Mouse (Mus musculus): Measurements from ENCODE around the gene Ap1g1. TPM values are rescaled to one million over a fixed set of nuclear protein-coding genes. Genes with fewer than 3 reads are reported as not detected.
A peak's percentile ranks its signal among the peaks of the same experiment; 100 is the strongest.
"Not testable (repeated sequence)": the region's sequence is repeated elsewhere in the genome, so short reads cannot be mapped to it uniquely, and the experiment has no call there.

Gene Ap1g1
- polyA plus RNA-seq, 1 experiment from 2014 or later, result 22.4 TPM

DNA sequence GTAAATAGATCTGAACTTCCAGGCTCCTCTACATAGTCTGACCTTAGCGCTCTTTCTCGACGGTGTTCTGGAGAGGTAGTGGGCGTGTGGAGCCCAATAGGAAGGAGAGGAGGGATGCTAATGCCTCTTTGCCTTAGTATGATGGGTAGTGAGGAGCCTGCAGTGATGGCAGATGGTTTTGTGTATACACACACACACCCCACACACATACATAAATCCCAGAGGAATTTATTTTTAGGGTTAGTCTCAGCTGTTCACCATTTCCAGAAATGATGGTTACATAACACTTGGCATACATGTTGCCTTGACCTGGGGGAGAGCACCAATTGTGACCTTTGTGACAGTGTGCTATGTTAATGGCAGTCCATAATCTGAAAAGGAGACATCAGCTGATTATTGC is 87.2 kb downstream of the Ap1g1 start:
- WGBS, result 74% methylated on average over 4 of the region's 4 CpGs
- Histone ChIP-seq H3K9me3 (ENCODE audit: low read length) (no peaks in the 10 kb centered on the region), H3K27me3 (replicated peaks; ENCODE audit: insufficient read depth, low read length) (no peaks in the 10 kb centered on the region), H3K4me1 (ENCODE audit: insufficient read depth, low read depth, low read length) (no peaks in the 10 kb centered on the region), H3K4me2 (replicated peaks; ENCODE audit: low read depth, low read length) (no peak overlapping the region), H3K36me3 (ENCODE audit: insufficient read depth, low read length) (peaks cover 10% of the 10 kb centered on the region; the same call in 1 of the 2 replicates), H3K4me3 (ENCODE audit: low read depth, low read length) (no peak overlapping the region), H3K27ac (ENCODE audit: low read length) (no peak overlapping the region), H3K9ac (replicated peaks; ENCODE audit: low read depth) (no peak overlapping the region)
- TF ChIP-seq CTCF (IDR thresholded peaks at IDR 0.05) (no peak), EP300 (IDR thresholded peaks at IDR 0.05) (no peak)
- ATAC-seq (no peak), DNase-seq (ENCODE audit: low spot score) (peak; percentile 8)

- no peaks in the 10 kb centered on the region for H3K4me1 ChIP-seq (ENCODE audit: insufficient read depth, low read depth, low read length)
- TF ChIP-seq EP300 (IDR thresholded peaks at IDR 0.05) (no peak), CTCF (IDR thresholded peaks at IDR 0.05) (no peak)
- H3K27ac ChIP-seq (ENCODE audit: low read length), result no peak overlapping the region
- 80% methylated on average over 5 of the region's 5 CpGs for WGBS
- no peaks in the 10 kb centered on the region for H3K36me3 ChIP-seq (ENCODE audit: insufficient read depth, low read length)
- H3K9me3 ChIP-seq (ENCODE audit: low read length), result no peaks in the 10 kb centered on the region
- no peak for DNase-seq (ENCODE audit: low spot score)
- no peak overlapping the region for H3K4me2 ChIP-seq (replicated peaks; ENCODE audit: low read depth, low read length)
- no peak overlapping the region for H3K4me3 ChIP-seq (ENCODE audit: low read depth, low read length)
- no peaks in the 10 kb centered on the region for H3K27me3 ChIP-seq (replicated peaks; ENCODE audit: insufficient read depth, low read length)
- no peak overlapping the region for H3K9ac ChIP-seq (replicated peaks; ENCODE audit: low read depth)
- no peak for ATAC-seq
These were observed 88.3 kb downstream of the Ap1g1 start for GRCm38 (mm10) chr8:109866690-109867089.

GRCm38 (mm10) chr8:109868003-109868679 is 89.8 kb downstream of the Ap1g1 start, which contains the start of gene Phlpp2:
Gene Phlpp2 (plus strand): TSS chr8:109868542.
- Histone ChIP-seq H3K27ac (ENCODE audit: low read length) (peak within 1 kb of the TSS; percentile 86), H3K4me3 (ENCODE audit: low read depth, low read length) (peak within 1 kb of the TSS; percentile 93), H3K9ac (replicated peaks; ENCODE audit: low read depth) (peak within 1 kb of the TSS; percentile 89), H3K9me3 (ENCODE audit: low read length) (no peaks in the 10 kb centered on the region), H3K4me2 (replicated peaks; ENCODE audit: low read depth, low read length) (peak within 1 kb of the TSS; percentile 88), H3K4me1 (ENCODE audit: insufficient read depth, low read depth, low read length) (no peaks in the 10 kb centered on the region), H3K36me3 (ENCODE audit: insufficient read depth, low read length) (no peaks in the 10 kb centered on the region), H3K27me3 (replicated peaks; ENCODE audit: insufficient read depth, low read length) (no peaks in the 10 kb centered on the region)
- 1% methylated on average over 17 of the region's 42 CpGs for WGBS
- TF ChIP-seq CTCF (IDR thresholded peaks at IDR 0.05) (peak; percentile 73), EP300 (IDR thresholded peaks at IDR 0.05) (no peak)
- DNase-seq (ENCODE audit: low spot score) (peak; percentile 96), ATAC-seq (peak; percentile 98)

DNA sequence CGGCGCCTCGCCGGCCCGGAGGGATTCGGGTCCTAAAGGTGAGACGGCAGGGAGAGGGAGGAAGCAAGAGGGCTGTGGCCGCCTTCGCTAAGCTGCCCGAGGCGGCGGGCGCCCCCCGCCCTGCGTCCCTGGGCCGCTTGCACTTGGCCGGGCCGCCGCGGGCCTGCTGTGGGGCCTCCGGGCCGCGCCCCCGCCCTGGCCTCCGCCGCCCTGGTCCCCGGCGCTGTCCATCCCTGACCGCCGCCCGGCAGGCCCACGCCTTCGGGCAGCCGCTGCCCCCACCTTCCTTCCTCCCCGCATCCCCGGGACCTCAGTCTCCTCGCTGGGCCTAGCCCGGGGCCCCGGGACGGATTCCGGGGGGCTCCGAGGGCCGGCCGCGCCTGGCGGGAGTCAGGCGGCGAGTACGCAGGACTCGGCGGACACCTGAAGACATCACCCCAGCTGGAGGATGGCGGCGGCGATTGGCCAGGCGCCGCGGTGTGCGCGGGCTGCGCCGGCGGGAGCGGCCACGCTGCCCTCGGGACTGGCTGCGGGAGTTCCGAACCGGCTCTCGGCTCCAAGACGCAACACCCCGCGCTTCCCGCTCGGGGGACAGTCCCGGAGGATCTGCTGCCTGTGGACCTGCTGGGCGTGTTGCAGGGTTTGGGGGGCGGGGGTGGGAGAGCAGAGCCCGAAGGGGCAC is 90.5 kb downstream of the Ap1g1 start:
- H3K4me3 ChIP-seq (ENCODE audit: low read depth, low read length), result peak overlapping the region; percentile 93
- H3K9ac ChIP-seq (replicated peaks; ENCODE audit: low read depth), result peak overlapping the region; percentile 89
- ATAC-seq (peak; percentile 84), DNase-seq (ENCODE audit: low spot score) (peak; percentile 58)
- no peaks in the 10 kb centered on the region for H3K27me3 ChIP-seq (replicated peaks; ENCODE audit: insufficient read depth, low read length)
- H3K36me3 ChIP-seq (ENCODE audit: insufficient read depth, low read length), result no peaks in the 10 kb centered on the region
- no peaks in the 10 kb centered on the region for H3K9me3 ChIP-seq (ENCODE audit: low read length)
- H3K27ac ChIP-seq (ENCODE audit: low read length), result peak overlapping the region; percentile 86
- TF ChIP-seq CTCF (IDR thresholded peaks at IDR 0.05) (no peak), EP300 (IDR thresholded peaks at IDR 0.05) (no peak)
- peak overlapping the region; percentile 88 for H3K4me2 ChIP-seq (replicated peaks; ENCODE audit: low read depth, low read length)
- under 1% methylated on average over 49 of the region's 78 CpGs for WGBS
- no peaks in the 10 kb centered on the region for H3K4me1 ChIP-seq (ENCODE audit: insufficient read depth, low read depth, low read length)

DNA sequence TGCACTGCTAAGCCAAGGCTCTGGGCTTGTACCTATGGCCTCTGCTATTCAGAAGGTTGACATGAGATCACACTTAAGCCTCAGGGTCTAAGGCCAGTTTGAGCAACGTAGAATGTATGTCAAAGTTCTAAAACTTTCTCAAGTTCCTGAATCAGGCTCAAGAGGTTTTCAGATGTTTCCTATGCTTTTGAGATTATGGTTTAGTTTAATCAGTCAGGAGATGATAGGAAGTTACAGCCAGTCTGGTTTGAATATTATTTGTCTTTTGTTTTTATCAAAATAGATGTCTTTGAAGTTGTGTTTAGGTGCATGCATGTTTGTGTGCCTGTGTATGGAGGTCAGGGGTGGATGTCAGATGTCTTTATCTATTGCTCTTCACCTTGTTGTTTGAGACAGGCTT is 92.7 kb downstream of the Ap1g1 start:
- Histone ChIP-seq H3K9ac (replicated peaks; ENCODE audit: low read depth) (no peak overlapping the region), H3K27ac (ENCODE audit: low read length) (no peak overlapping the region), H3K4me2 (replicated peaks; ENCODE audit: low read depth, low read length) (no peak overlapping the region), H3K9me3 (ENCODE audit: low read length) (no peaks in the 10 kb centered on the region), H3K27me3 (replicated peaks; ENCODE audit: insufficient read depth, low read length) (no peaks in the 10 kb centered on the region), H3K4me3 (ENCODE audit: low read depth, low read length) (no peak overlapping the region), H3K4me1 (ENCODE audit: insufficient read depth, low read depth, low read length) (no peaks in the 10 kb centered on the region), H3K36me3 (ENCODE audit: insufficient read depth, low read length) (no peaks in the 10 kb centered on the region)
- ATAC-seq (no peak), DNase-seq (ENCODE audit: low spot score) (no peak)
- WGBS, result 56% methylated on average over 1 of the region's 1 CpGs
- TF ChIP-seq CTCF (IDR thresholded peaks at IDR 0.05) (no peak), EP300 (IDR thresholded peaks at IDR 0.05) (no peak)

DNA sequence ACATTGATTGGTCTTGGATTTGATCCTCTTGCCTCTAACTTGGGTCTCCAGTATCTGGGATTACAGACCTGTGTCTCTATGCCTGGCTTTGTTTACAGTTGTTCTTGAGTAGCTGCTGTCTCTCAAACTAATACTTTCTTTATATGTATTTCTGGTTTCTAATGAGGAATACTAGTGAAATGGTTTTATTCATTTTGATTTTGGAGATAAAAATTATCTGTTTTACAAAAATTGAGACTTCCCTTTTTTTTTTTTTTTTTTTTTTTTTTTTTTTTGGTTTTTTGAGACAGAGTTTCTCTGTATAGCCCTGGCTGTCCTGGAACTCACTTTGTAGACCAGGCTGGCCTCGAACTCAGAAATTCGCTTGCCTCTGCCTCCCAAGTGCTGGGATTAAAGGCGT is 95.4 kb downstream of the Ap1g1 start:
- H3K27ac ChIP-seq (ENCODE audit: low read length); ATAC-seq; H3K4me3 ChIP-seq (ENCODE audit: low read depth, low read length); DNase-seq (ENCODE audit: low spot score); H3K27me3 ChIP-seq (replicated peaks; ENCODE audit: insufficient read depth, low read length); H3K9ac ChIP-seq (replicated peaks; ENCODE audit: low read depth); H3K4me2 ChIP-seq (replicated peaks; ENCODE audit: low read depth, low read length); H3K36me3 ChIP-seq (ENCODE audit: insufficient read depth, low read length); H3K4me1 ChIP-seq (ENCODE audit: insufficient read depth, low read depth, low read length); H3K9me3 ChIP-seq (ENCODE audit: low read length): not testable (repeated sequence)
- WGBS, result 94% methylated on average over 3 of the region's 3 CpGs

Measured in lung, postnatal 0 days (tissue).